Mouse (Mus musculus) heart, adult 2 months (tissue): ENCODE data around the gene Npm3. TPM values are rescaled to one million over a fixed set of nuclear protein-coding genes. Genes with fewer than 3 reads are reported as not detected.

Experiments used
- DNase-seq, 2 experiments: peaks; one replicate each; pipeline ENCODE4 v3.0.0; 2021
- H3K27ac ChIP-seq: fragments of 200-600 bp; 2 replicates; pipeline ENCODE4 v1.8.1; 2022
- H3K27me3 ChIP-seq: fragments of 200-500 bp; 2 replicates; pipeline ENCODE4 v1.6.1; 2012; ENCODE audit warnings: mild to moderate bottlenecking, low read length, inconsistent platforms, mixed read lengths; ENCODE audit not compliant: control insufficient read depth, insufficient read depth
- H3K36me3 ChIP-seq: fragments of 200-500 bp; 2 replicates; pipeline ENCODE4 v1.6.1; 2012; ENCODE audit warnings: low read length, inconsistent platforms; ENCODE audit not compliant: control insufficient read depth, insufficient read depth
- H3K4me1 ChIP-seq: fragments of 200-500 bp; 2 replicates; pipeline ENCODE4 v1.6.1; 2011; ENCODE audit warnings: low read length; ENCODE audit not compliant: control insufficient read depth, insufficient read depth
- H3K4me3 ChIP-seq: fragments of 200-600 bp; 2 replicates; pipeline ENCODE4 v1.8.1; 2022
- H3K79me2 ChIP-seq: fragments of 200-500 bp; replicated peaks from 2 replicates; pipeline ENCODE4 v1.6.1; 2012; ENCODE audit warnings: mild to moderate bottlenecking, inconsistent platforms, low read length, moderate library complexity, mixed read lengths; ENCODE audit not compliant: control insufficient read depth, insufficient read depth
- H3K9ac ChIP-seq: fragments of 200-500 bp; 2 replicates; pipeline ENCODE4 v1.6.1; 2012; ENCODE audit warnings: low read depth, mild to moderate bottlenecking, control low read depth, inconsistent platforms, low read length, mixed read lengths
- CTCF ChIP-seq: fragments of 200-600 bp; IDR thresholded peaks from 2 replicates; pipeline ENCODE4 v1.8.1; 2022; ENCODE audit warnings: antibody characterized with exemption, mild to moderate bottlenecking, moderate library complexity
- EP300 ChIP-seq: fragments of 200-500 bp; IDR thresholded peaks from 2 replicates; pipeline ENCODE4 v1.6.1; 2011; ENCODE audit warnings: low read depth, low read length, control low read depth; ENCODE audit not compliant: insufficient read depth
- POLR2A ChIP-seq: fragments of 200-500 bp; IDR thresholded peaks from 2 replicates; pipeline ENCODE4 v1.6.1; 2011; ENCODE audit warnings: mild to moderate bottlenecking, low read depth, low read length, control low read depth; ENCODE audit not compliant: insufficient read depth
- WGBS: fragments of 180-500 bp; shearing (Covaris S2); methylation state at CpG from one replicate; pipeline ENCODE4 v1.1.7; 2018; 5-methylcytosine and 5-hydroxymethylcytosine counted together
- intact Hi-C: fragments of 180-260 bp; cut with DNase I; formaldehyde crosslinking; loops from one replicate; pipeline ENCODE4 v1.15.1; 2025
- long read RNA-seq: library from polyadenylated mRNA; stranded (forward); transcript quantifications from one replicate; pipeline ENCODE4 v2.0.0, GENCODE M21; 2021
- polyA plus RNA-seq: library from polyadenylated mRNA; depleted of rRNA; stranded (reverse); fragments of >200 nt; gene quantifications from 2 replicates; pipeline ENCODE4 v1.2.3, GENCODE M21; 2012; rRNA removed
- total RNA-seq, 2 experiments: library from RNA; stranded (reverse); gene quantifications; 2 replicates each; pipeline ENCODE4 v1.2.3; 2021

Npm3 gene
- total RNA-seq (10 to 100 TPM; 15.6 to 15.7 TPM), polyA plus RNA-seq (25.2 and 28.0 TPM in 2 replicates)
- long read RNA-seq, partial matches to known transcripts = 0 of 1 reads
- long read RNA-seq, other reads (novel, unspliced or antisense) = 0 of 1 reads

GRCm38 (mm10) chr19:45749243-45750043 lies at the start of gene Npm3:
Gene Npm3, minus strand, starts transcription at chr19:45749591.
- Histone ChIP-seq H3K4me1 (peaks cover 9% of the 10 kb centered on the region), H3K27ac (peak within 1 kb of the TSS; percentile 49)
- WGBS = 2% methylated on average over 59 of the region's 60 CpGs

GRCm38 (mm10) chr19:45796879-45797278 lies 47.5 kb upstream of the Npm3 start:
- TF ChIP-seq CTCF (no peak), POLR2A (no peak), EP300 (no peak)
- H3K79me2 ChIP-seq = no peaks in the 10 kb centered on the region
- H3K27ac ChIP-seq = no peak overlapping the region
- intact Hi-C loops = no loop called here
- H3K9ac ChIP-seq = no peak overlapping the region
- DNase-seq = no peak
- no peaks in the 10 kb centered on the region for H3K36me3 ChIP-seq
- no peaks in the 10 kb centered on the region for H3K4me1 ChIP-seq
- H3K27me3 ChIP-seq = no peaks in the 10 kb centered on the region
- no peak overlapping the region for H3K4me3 ChIP-seq
- 73% methylated on average over 15 of the region's 15 CpGs for WGBS

More at GRCm38 (mm10) chr19:45749243-45750043, at the start of gene Npm3:
- peak within 1 kb of the TSS; percentile 68 for H3K4me3 ChIP-seq
- no peaks in the 10 kb centered on the region; the same call in 1 of the 2 replicates for H3K27me3 ChIP-seq
- DNase-seq = peak; percentile 86 to 88
- TF ChIP-seq CTCF (no peak), EP300 (no peak), POLR2A (peak; percentile 33; the same call in 1 of the 2 replicates)
- H3K36me3 ChIP-seq = peaks cover 3% of the 10 kb centered on the region; the same call in 1 of the 2 replicates
- no peaks in the 10 kb centered on the region for H3K79me2 ChIP-seq
- intact Hi-C loops = loop anchor here (2.0 to 5.0 kb wide), 2 partner anchors 33 to 92 kb away; partner anchors contain the start of gene Mgea5
- peak within 1 kb of the TSS; percentile 92 for H3K9ac ChIP-seq

GRCm38 (mm10) chr19:45796061-45796556 lies 46.7 kb upstream of the Npm3 start:
- no peaks in the 10 kb centered on the region for H3K27me3 ChIP-seq
- no peaks in the 10 kb centered on the region for H3K4me1 ChIP-seq
- no peak overlapping the region for H3K4me3 ChIP-seq
- no peak for TF ChIP-seq EP300
- no peak for TF ChIP-seq POLR2A
- TF ChIP-seq CTCF = no peak
- H3K79me2 ChIP-seq = no peaks in the 10 kb centered on the region
- 32% methylated on average over 15 of the region's 15 CpGs for WGBS
- H3K27ac ChIP-seq = no peak overlapping the region
- H3K9ac ChIP-seq = no peak overlapping the region
- DNase-seq = no peak
- H3K36me3 ChIP-seq = no peaks in the 10 kb centered on the region
- intact Hi-C loops = no loop called here

- Histone ChIP-seq H3K9ac (no peak overlapping the region), H3K79me2 (no peaks in the 10 kb centered on the region), H3K27ac (no peak overlapping the region), H3K27me3 (no peaks in the 10 kb centered on the region), H3K36me3 (no peaks in the 10 kb centered on the region), H3K4me1 (no peaks in the 10 kb centered on the region), H3K4me3 (no peak overlapping the region)
- intact Hi-C loops = no loop called here
- TF ChIP-seq EP300 (no peak), CTCF (no peak), POLR2A (no peak)
- DNase-seq = no peak
- WGBS = 37% methylated on average over 15 of the region's 15 CpGs
Measured at GRCm38 (mm10) chr19:45795406-45795944, 46.1 kb upstream of the Npm3 start.

- TF ChIP-seq POLR2A = no peak
- TF ChIP-seq CTCF = no peak
- no peak for TF ChIP-seq EP300
- Histone ChIP-seq H3K4me3 (no peak overlapping the region), H3K79me2 (no peaks in the 10 kb centered on the region), H3K4me1 (no peaks in the 10 kb centered on the region), H3K9ac (no peak overlapping the region), H3K27ac (no peak overlapping the region), H3K27me3 (no peaks in the 10 kb centered on the region), H3K36me3 (no peaks in the 10 kb centered on the region)
- DNase-seq = no peak
- WGBS = 60% methylated on average over 6 of the region's 6 CpGs
- intact Hi-C loops = no loop called here
Measured at GRCm38 (mm10) chr19:45794718-45795117, 45.3 kb upstream of the Npm3 start.
